9 mouse cellular contexts compared by ENCODE assay signal in the genomic region with DNA sequence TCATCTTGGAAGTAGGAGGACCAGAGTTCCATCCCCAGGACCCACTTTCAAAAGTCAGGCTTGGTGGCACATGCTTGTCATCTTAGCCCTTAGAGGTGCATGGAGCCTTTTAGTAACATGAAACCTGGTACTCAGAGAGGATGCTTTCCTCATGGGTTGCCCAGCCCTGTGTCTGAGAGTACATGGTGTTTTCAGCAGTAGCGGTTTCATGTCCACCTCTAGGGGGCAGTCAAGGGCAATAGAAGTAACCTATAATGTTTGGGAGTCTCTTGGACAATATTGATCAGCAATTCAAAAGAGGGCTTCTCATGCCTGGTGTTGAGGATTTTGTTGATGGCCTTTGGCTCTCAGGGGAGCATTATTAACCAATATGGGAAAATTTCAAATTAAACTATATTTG. TPM values are rescaled to one million over a fixed set of nuclear protein-coding genes. Genes with fewer than 3 reads are reported as not detected.
DNase-seq lines count a peak whose midpoint lies in the region; ATAC-seq and TF ChIP-seq lines count a peak whose summit lies in the region.
"Had no signal": no experiment of that assay in that cellular context is flagged by ENCODE, and none has a peak within 500 bp of the region (broad histone marks: within the 10 kb centered on the region; RNA-seq: fewer than 3 reads in every experiment).

No protein-coding gene starts in this region.

- no peak for TF ChIP-seq EP300 in CH12.LX (IDR thresholded peaks at IDR 0.05; ENCODE audit: low read length)

- no peaks in the 10 kb centered on the region for H3K27me3 ChIP-seq in kidney, embryonic 14.5 days (ENCODE audit: control insufficient read depth, insufficient read depth, low read length)
- peaks cover 78% of the 10 kb centered on the region for H3K27me3 ChIP-seq in CH12.LX (replicated peaks)
- no peaks in the 10 kb centered on the region for H3K27me3 ChIP-seq in hindbrain, postnatal 0 days (ENCODE audit: insufficient read depth, low read length)
- no peaks in the 10 kb centered on the region for H3K27me3 ChIP-seq in intestine, embryonic 16.5 days (replicated peaks; ENCODE audit: control insufficient read depth, insufficient read depth, low read length)

- H3K36me3 ChIP-seq in kidney, embryonic 14.5 days (ENCODE audit: control insufficient read depth, insufficient read depth, low read length), result no peaks in the 10 kb centered on the region
- H3K36me3 ChIP-seq in CH12.LX (replicated peaks in 1 of 2; ENCODE audit: control insufficient read depth in 1 of 2, insufficient read depth in 1 of 2, low read length in 1 of 2), result no peaks in the 10 kb centered on the region
- H3K36me3 ChIP-seq in hindbrain, postnatal 0 days (ENCODE audit: insufficient read depth, low read length), result no peaks in the 10 kb centered on the region
- no peaks in the 10 kb centered on the region for H3K36me3 ChIP-seq in intestine, embryonic 16.5 days (ENCODE audit: control insufficient read depth, insufficient read depth, low read length)
- H3K36me3 ChIP-seq: embryonic facial prominence, embryonic 15.5 days had no signal

- TF ChIP-seq RAD21 in CH12.LX (IDR thresholded peaks at IDR 0.05; ENCODE audit: low read depth, low read length), result peak; percentile 70

- no peaks in the 10 kb centered on the region for H3K79me2 ChIP-seq in CH12.LX (replicated peaks; ENCODE audit: control insufficient read depth, extremely low read depth, insufficient read depth, poor library complexity, severe bottlenecking)

- ATAC-seq in kidney, embryonic 14.5 days (ENCODE audit: low FRiP score, low TSS enrichment), result 0 out of 2 replicates have a peak, but pooled peaks have one; percentile 14
- ATAC-seq in hindbrain, postnatal 0 days, result no peak
- ATAC-seq in intestine, embryonic 16.5 days, result no peak

- H3K4me3 ChIP-seq in kidney, embryonic 14.5 days (ENCODE audit: low read length), result no peak overlapping the region
- H3K4me3 ChIP-seq in CH12.LX (replicated peaks in 1 of 3; ENCODE audit: low read depth in 2 of 3, low read length in 2 of 3, poor library complexity in 1 of 3), result no peak overlapping the region
- H3K4me3 ChIP-seq in hindbrain, postnatal 0 days (ENCODE audit: low read length), result no peak overlapping the region
- H3K4me3 ChIP-seq in lung, adult 2 months (replicated peaks; ENCODE audit: extremely low read depth, low read depth, low read length), result no peak overlapping the region
- no peak overlapping the region for H3K4me3 ChIP-seq in intestine, embryonic 16.5 days (ENCODE audit: low read length)
- H3K4me3 ChIP-seq: embryonic facial prominence, embryonic 15.5 days had no signal

- in situ Hi-C loops in CH12.LX (cut with MboI; ENCODE audit: low pct_ligation_motif_present, low pct_unique_long_range_greater_than_20kb, low sequenced_read_pairs), result no loop called here

- no peaks in the 10 kb centered on the region for H3K4me1 ChIP-seq in kidney, embryonic 14.5 days (ENCODE audit: control insufficient read depth, insufficient read depth, low read length)
- no peaks in the 10 kb centered on the region for H3K4me1 ChIP-seq in CH12.LX (ENCODE audit: control insufficient read depth in 1 of 2, insufficient read depth in 2 of 2)
- H3K4me1 ChIP-seq in hindbrain, postnatal 0 days (ENCODE audit: insufficient read depth, low read length), result no peaks in the 10 kb centered on the region
- H3K4me1 ChIP-seq in lung, adult 2 months (ENCODE audit: control insufficient read depth, insufficient read depth, low read length), result no peaks in the 10 kb centered on the region
- H3K4me1 ChIP-seq in intestine, embryonic 16.5 days (ENCODE audit: control insufficient read depth, insufficient read depth, low read length), result no peaks in the 10 kb centered on the region
- H3K4me1 ChIP-seq: embryonic facial prominence, embryonic 15.5 days had no signal

- dilution Hi-C loops in CH12.LX (cut with MboI; ENCODE audit: extremely low pct_ligation_motif_present, extremely low pct_unique_long_range_greater_than_20kb, low sequenced_read_pairs), result no loop called here

- no peak overlapping the region for H3K9ac ChIP-seq in kidney, embryonic 14.5 days (ENCODE audit: low read depth, low read length)
- no peak overlapping the region for H3K9ac ChIP-seq in CH12.LX (ENCODE audit: insufficient read depth, low read depth)
- H3K9ac ChIP-seq in hindbrain, postnatal 0 days (replicated peaks; ENCODE audit: low read length), result no peak overlapping the region
- H3K9ac ChIP-seq in intestine, embryonic 16.5 days (ENCODE audit: low read depth, low read length), result no peak overlapping the region
- H3K9ac ChIP-seq: embryonic facial prominence, embryonic 15.5 days had no signal

- TF ChIP-seq POLR2A in CH12.LX (IDR thresholded peaks at IDR 0.05; ENCODE audit: low read depth, low read length), result no peak
- no peak for TF ChIP-seq POLR2A in lung, adult 2 months (IDR thresholded peaks at IDR 0.05; ENCODE audit: borderline replicate concordance, extremely low read depth, low read depth, low read length)

- 46% methylated on average over 1 of the region's 1 CpGs for WGBS in kidney, embryonic 14.5 days
- 24% methylated on average over 1 of the region's 1 CpGs for WGBS in hindbrain, postnatal 0 days
- WGBS in lung, adult 2 months, result 38% methylated on average over 1 of the region's 1 CpGs
- WGBS in intestine, embryonic 16.5 days, result 18% methylated on average over 1 of the region's 1 CpGs

- no peaks in the 10 kb centered on the region for H3K9me3 ChIP-seq in kidney, embryonic 14.5 days (ENCODE audit: control insufficient read depth, low read length)
- no peaks in the 10 kb centered on the region for H3K9me3 ChIP-seq in CH12.LX (replicated peaks; ENCODE audit: low read length)
- no peaks in the 10 kb centered on the region for H3K9me3 ChIP-seq in hindbrain, postnatal 0 days (ENCODE audit: low read length)
- no peaks in the 10 kb centered on the region for H3K9me3 ChIP-seq in intestine, embryonic 16.5 days (ENCODE audit: control insufficient read depth, low read length)
- H3K9me3 ChIP-seq: embryonic facial prominence, embryonic 15.5 days had no signal

- H3K27ac ChIP-seq in kidney, embryonic 14.5 days (ENCODE audit: low read depth, low read length), result no peak overlapping the region
- no peak overlapping the region for H3K27ac ChIP-seq in CH12.LX (ENCODE audit: insufficient read depth, low read depth)
- H3K27ac ChIP-seq in hindbrain, postnatal 0 days, result no peak overlapping the region
- no peak overlapping the region for H3K27ac ChIP-seq in intestine, embryonic 16.5 days (ENCODE audit: low read length)
- H3K27ac ChIP-seq: embryonic facial prominence, embryonic 15.5 days had no signal

- TF ChIP-seq CTCF in CH12.LX (conservative IDR thresholded peaks at IDR 0.05 in 1 of 2, IDR thresholded peaks at IDR 0.05 in 1 of 2; ENCODE audit: low read depth in 2 of 2, low read length in 2 of 2), result peak; percentile 61 to 70
- TF ChIP-seq CTCF in hindbrain, postnatal 0 days (IDR thresholded peaks at IDR 0.05; ENCODE audit: low read depth), result peak; percentile 72
- TF ChIP-seq CTCF in lung, adult 2 months (IDR thresholded peaks at IDR 0.05; ENCODE audit: insufficient read depth, low read length), result no peak

- H3K4me2 ChIP-seq in kidney, embryonic 14.5 days (replicated peaks; ENCODE audit: low read depth, low read length), result no peak overlapping the region
- H3K4me2 ChIP-seq in CH12.LX (ENCODE audit: insufficient read depth, low read depth, poor library complexity, severe bottlenecking), result no peak overlapping the region
- no peak overlapping the region for H3K4me2 ChIP-seq in hindbrain, postnatal 0 days (ENCODE audit: low read depth, low read length)
- no peak overlapping the region for H3K4me2 ChIP-seq in intestine, embryonic 16.5 days (ENCODE audit: low read depth, low read length)
- H3K4me2 ChIP-seq: embryonic facial prominence, embryonic 15.5 days had no signal

- DNase-seq in kidney, adult 18-20 months, result no peak
- DNase-seq in CH12.LX (ENCODE audit: extremely low read depth) (peak; percentile 65), MN1 (ENCODE audit: low spot score) (peak; percentile 10)
- peak; percentile 81 for DNase-seq in hindbrain, postnatal 0 days (ENCODE audit: low spot score)
- DNase-seq in spleen, adult 18-20 months, result no peak
- DNase-seq in lung, adult 2 months, result no peak

TF ChIP-seq in CH12.LX, 34 proteins besides CTCF, POLR2A, EP300 and RAD21:
- TF ChIP-seq ZKSCAN1 (IDR thresholded peaks at IDR 0.05; ENCODE audit: borderline replicate concordance, low read depth, low read length), result no peak
- peak; percentile 39; the same call in 1 of the 2 replicates for TF ChIP-seq SMC3 (IDR thresholded peaks at IDR 0.05; ENCODE audit: low read depth, low read length)
- no peak for TF ChIP-seq NRF1 (IDR thresholded peaks at IDR 0.05; ENCODE audit: low read depth, low read length)
- no peak for TF ChIP-seq UBTF (IDR thresholded peaks at IDR 0.05; ENCODE audit: low read depth, low read length)
- TF ChIP-seq JUND (conservative IDR thresholded peaks at IDR 0.05; ENCODE audit: low read depth, low read length), result no peak
- no peak for TF ChIP-seq GABPA (IDR thresholded peaks at IDR 0.05; ENCODE audit: insufficient replicate concordance, low read depth, low read length)
- TF ChIP-seq ZC3H11A (IDR thresholded peaks at IDR 0.05; ENCODE audit: low read depth, low read length), result no peak
- 0 out of 2 replicates have a peak, but pooled peaks have one; percentile 19 for TF ChIP-seq ZNF384 (IDR thresholded peaks at IDR 0.05; ENCODE audit: low read depth, low read length)
- no peak for TF ChIP-seq MYC (IDR thresholded peaks at IDR 0.05; ENCODE audit: low read depth, low read length)

RNA-seq across cellular contexts. Expression of gene Ddx18, which starts 33.3 kb away (rescaled TPM):
- 82.6 and 104 TPM in 2 replicates for polyA plus RNA-seq in kidney, embryonic 14.5 days (2014; fragmentation: Nextera tagmentation; extraction: Ambion mirVana)
- total RNA-seq in CH12.LX (2012; rRNA removed) (62.8 and 85.8 TPM in 2 replicates), CH12.LX (2014; rRNA removed) (61.8 and 69.7 TPM in 2 replicates)
- 184 and 198 TPM in 2 replicates for polyA plus RNA-seq in CH12.LX (2012; ENCODE audit: insufficient read length, low read depth)
- 39.9 and 41.8 TPM in 2 replicates for total RNA-seq in hindbrain, postnatal 0 days (2014; rRNA removed)
- 29.9 and 33.7 TPM in 2 replicates for polyA plus RNA-seq in hindbrain, postnatal 0 days (2015; fragmentation: Nextera tagmentation; extraction: Ambion mirVana)
- polyA plus RNA-seq in lung, adult 2 months (2012; rRNA removed), result 23.7 and 42.0 TPM in 2 replicates
- 43.5 and 55.9 TPM in 2 replicates for polyA plus RNA-seq in intestine, embryonic 16.5 days (2015; fragmentation: Nextera tagmentation; extraction: Ambion mirVana)

Comparison
In these comparisons a context has a peak if more than half of its experiments do, and no peak if none do; other contexts are left out.
1. DNase-seq: peak in CH12.LX (single experiment), MN1 (single experiment) and hindbrain, postnatal 0 days (single experiment); none in kidney, adult 18-20 months (single experiment), spleen, adult 18-20 months (0 of 2) and lung, adult 2 months (single experiment).